Mouse (Mus musculus) thymus, postnatal 14 days (tissue): ENCODE results near the gene Dpp6.
A peak's percentile ranks its signal among the peaks of the same experiment; 100 is the strongest.
"Not testable (repeated sequence)": the region's sequence is repeated elsewhere in the genome, so short reads cannot be mapped to it uniquely, and the experiment has no call there.

Source experiments
- DNase-seq: peaks from one replicate; pipeline ENCODE4 v3.0.0; 2021

The Dpp6 gene

GRCm38 (mm10) chr5:27413023-27413422 lies 596.0 kb downstream of the Dpp6 start:
- DNase-seq, result no peak

GRCm38 (mm10) chr5:27415518-27415917 lies 598.5 kb downstream of the Dpp6 start:
- no peak for DNase-seq

- peak; percentile 2 for DNase-seq
Measured at GRCm38 (mm10) chr5:27416571-27416970, 599.6 kb downstream of the Dpp6 start.

- DNase-seq, result no peak
Measured at GRCm38 (mm10) chr5:27417398-27417797, 600.4 kb downstream of the Dpp6 start.

GRCm38 (mm10) chr5:27418856-27419255 lies 601.9 kb downstream of the Dpp6 start:
- no peak for DNase-seq

GRCm38 (mm10) chr5:27421090-27421635 lies 604.2 kb downstream of the Dpp6 start:
- DNase-seq, result no peak

- DNase-seq, result no peak
Measured at GRCm38 (mm10) chr5:27423766-27424165, 606.8 kb downstream of the Dpp6 start.

GRCm38 (mm10) chr5:27424484-27425080 lies 607.6 kb downstream of the Dpp6 start:
- no peak for DNase-seq

- no peak for DNase-seq
Measured at GRCm38 (mm10) chr5:27426200-27426599, 609.2 kb downstream of the Dpp6 start.

- no peak for DNase-seq
Measured at GRCm38 (mm10) chr5:27433584-27433983, 616.6 kb downstream of the Dpp6 start.

- DNase-seq, result no peak
Measured at GRCm38 (mm10) chr5:27453201-27453845, 636.3 kb downstream of the Dpp6 start.

GRCm38 (mm10) chr5:27454386-27454785 lies 637.4 kb downstream of the Dpp6 start:
- DNase-seq, result no peak

GRCm38 (mm10) chr5:27456981-27457380 lies 640.0 kb downstream of the Dpp6 start:
- DNase-seq, result no peak

- DNase-seq, result no peak
Measured at GRCm38 (mm10) chr5:27457686-27458085, 640.7 kb downstream of the Dpp6 start.

- no peak for DNase-seq
Measured at GRCm38 (mm10) chr5:27474964-27475465, 658.0 kb downstream of the Dpp6 start.

GRCm38 (mm10) chr5:27481706-27482105 lies 664.7 kb downstream of the Dpp6 start:
- DNase-seq, result no peak

- DNase-seq, result no peak
Measured at GRCm38 (mm10) chr5:27486138-27486537, 669.1 kb downstream of the Dpp6 start.

- DNase-seq, result no peak
Measured at GRCm38 (mm10) chr5:27490942-27491341, 673.9 kb downstream of the Dpp6 start.

GRCm38 (mm10) chr5:27501338-27501737 lies 684.3 kb downstream of the Dpp6 start, which contains the start of gene Speer4b:
Gene Speer4b, minus strand, starts transcription at chr5:27501438.
- DNase-seq, result not testable (repeated sequence)

- DNase-seq, result no peak
Measured at GRCm38 (mm10) chr5:27518716-27519115, 701.7 kb downstream of the Dpp6 start.

- no peak for DNase-seq
Measured at GRCm38 (mm10) chr5:27526906-27527305, 709.9 kb downstream of the Dpp6 start.

GRCm38 (mm10) chr5:27544816-27545270 lies 727.8 kb downstream of the Dpp6 start:
- DNase-seq, result no peak

- no peak for DNase-seq
Measured at GRCm38 (mm10) chr5:27549291-27549690, 732.3 kb downstream of the Dpp6 start.

- DNase-seq, result no peak
Measured at GRCm38 (mm10) chr5:27565700-27566099, 748.7 kb downstream of the Dpp6 start.
